Mouse (Mus musculus) heart, embryonic 11.5 days (tissue): ENCODE data around the gene Tex19.1. TPM values are rescaled to one million over a fixed set of nuclear protein-coding genes. Genes with fewer than 3 reads are reported as not detected.

Source experiments
- ATAC-seq: fragments of 200-750 bp; cut with Nextera tagmentation; replicated peaks from 2 replicates; pipeline ENCODE4 v1.8.0; 2017; ENCODE audit warnings: moderate library complexity; ENCODE audit not compliant: insufficient number of reproducible peaks, low FRiP score, low TSS enrichment
- H3K27ac ChIP-seq: fragments of 300-500 bp; sonication (generic); 2 replicates; pipeline ENCODE4 v1.5.1; 2014; ENCODE audit warnings: mild to moderate bottlenecking, low read depth, low read length
- H3K27me3 ChIP-seq: fragments of 300-500 bp; sonication (generic); 2 replicates; pipeline ENCODE4 v1.6.1; 2014; ENCODE audit warnings: mild to moderate bottlenecking, low read length, mixed read lengths; ENCODE audit not compliant: control insufficient read depth, insufficient read depth
- H3K36me3 ChIP-seq: fragments of 300-500 bp; sonication (generic); 2 replicates; pipeline ENCODE4 v1.6.1; 2014; ENCODE audit warnings: mild to moderate bottlenecking, low read length, moderate library complexity, mixed read lengths; ENCODE audit not compliant: control insufficient read depth, insufficient read depth
- H3K4me1 ChIP-seq: fragments of 300-500 bp; sonication (generic); 2 replicates; pipeline ENCODE4 v1.6.1; 2014; ENCODE audit warnings: low read length; ENCODE audit not compliant: control insufficient read depth, insufficient read depth
- H3K4me2 ChIP-seq: fragments of 300-500 bp; sonication (generic); 2 replicates; pipeline ENCODE4 v1.6.1; 2014; ENCODE audit warnings: mild to moderate bottlenecking, moderate library complexity
- H3K4me3 ChIP-seq: fragments of 300-500 bp; sonication (generic); 2 replicates; pipeline ENCODE4 v1.5.1; 2014; ENCODE audit warnings: low read depth, low read length
- H3K9ac ChIP-seq: fragments of 300-500 bp; sonication (generic); 2 replicates; pipeline ENCODE4 v1.6.1; 2014; ENCODE audit warnings: mild to moderate bottlenecking, low read depth, low read length, moderate library complexity
- H3K9me3 ChIP-seq: fragments of 300-500 bp; sonication (generic); replicated peaks from 2 replicates; pipeline ENCODE4 v1.6.1; 2016; ENCODE audit warnings: low read length; ENCODE audit not compliant: control insufficient read depth
- WGBS: fragments of 180-500 bp; shearing (Covaris S2); extraction: QIAGEN DNeasy Blood & Tissue Kit; methylation state at CpG from one replicate; pipeline ENCODE4 v1.1.7; 2014; ENCODE audit not compliant: insufficient replicate concordance; 5-methylcytosine and 5-hydroxymethylcytosine counted together
- polyA plus RNA-seq: library from polyadenylated mRNA; unstranded; fragments of >200 nt; fragmentation: Nextera tagmentation; extraction: Ambion mirVana; gene quantifications from 2 replicates; pipeline ENCODE4 v1.2.1, GENCODE M21; 2014

Gene Tex19.1
- polyA plus RNA-seq, 1 experiment from 2014 or later = 0.14 TPM

GRCm38 (mm10) chr11:121112091-121112775 lies 33.7 kb upstream of the Tex19.1 start:
- H3K4me2 ChIP-seq = no peak overlapping the region
- H3K4me3 ChIP-seq = no peak overlapping the region
- no peak for ATAC-seq
- H3K27ac ChIP-seq = no peak overlapping the region
- H3K27me3 ChIP-seq = peaks cover 8% of the 10 kb centered on the region; the same call in 1 of the 2 replicates
- H3K9ac ChIP-seq = no peak overlapping the region
- no peaks in the 10 kb centered on the region for H3K9me3 ChIP-seq
- no peaks in the 10 kb centered on the region for H3K36me3 ChIP-seq
- peaks cover 22% of the 10 kb centered on the region for H3K4me1 ChIP-seq
- WGBS = 68% methylated on average over 5 of the region's 5 CpGs

- no peak for ATAC-seq
- H3K27ac ChIP-seq = no peak overlapping the region
- 89% methylated on average over 18 of the region's 18 CpGs for WGBS
- H3K4me1 ChIP-seq = peaks cover 13% of the 10 kb centered on the region
- no peaks in the 10 kb centered on the region; the same call in 1 of the 2 replicates for H3K27me3 ChIP-seq
- no peaks in the 10 kb centered on the region for H3K9me3 ChIP-seq
- H3K9ac ChIP-seq = no peak overlapping the region
- H3K36me3 ChIP-seq = no peaks in the 10 kb centered on the region
- H3K4me3 ChIP-seq = no peak overlapping the region
- no peak overlapping the region for H3K4me2 ChIP-seq
Observed at GRCm38 (mm10) chr11:121118106-121118505, 27.8 kb upstream of the Tex19.1 start.

GRCm38 (mm10) chr11:121118577-121118976 lies 27.4 kb upstream of the Tex19.1 start, which contains the start of gene Tex19.2:
Gene Tex19.2 (minus strand): TSS chr11:121118677.
- peaks cover 13% of the 10 kb centered on the region for H3K4me1 ChIP-seq
- H3K4me2 ChIP-seq = no peak within 1 kb of the TSS
- no peaks in the 10 kb centered on the region for H3K36me3 ChIP-seq
- H3K27me3 ChIP-seq = no peaks in the 10 kb centered on the region; the same call in 1 of the 2 replicates
- 85% methylated on average over 3 of the region's 3 CpGs for WGBS
- H3K27ac ChIP-seq = no peak within 1 kb of the TSS
- H3K4me3 ChIP-seq = no peak within 1 kb of the TSS
- no peak for ATAC-seq
- no peaks in the 10 kb centered on the region for H3K9me3 ChIP-seq
- no peak within 1 kb of the TSS for H3K9ac ChIP-seq

- H3K9me3 ChIP-seq = no peaks in the 10 kb centered on the region
- no peak overlapping the region for H3K9ac ChIP-seq
- peaks cover 17% of the 10 kb centered on the region for H3K4me1 ChIP-seq
- H3K4me3 ChIP-seq = no peak overlapping the region
- H3K4me2 ChIP-seq = no peak overlapping the region
- no peak for ATAC-seq
- H3K27me3 ChIP-seq = no peaks in the 10 kb centered on the region; the same call in 1 of the 2 replicates
- 64% methylated on average over 3 of the region's 3 CpGs for WGBS
- 0 out of 2 replicates have a peak overlapping the region, but pooled peaks have one; percentile 41 for H3K27ac ChIP-seq
- H3K36me3 ChIP-seq = no peaks in the 10 kb centered on the region
Observed at GRCm38 (mm10) chr11:121121151-121121550, 24.8 kb upstream of the Tex19.1 start.

GRCm38 (mm10) chr11:121122024-121122670 lies 23.8 kb upstream of the Tex19.1 start:
- H3K4me2 ChIP-seq = no peak overlapping the region
- H3K4me1 ChIP-seq = peaks cover 18% of the 10 kb centered on the region
- no peak overlapping the region for H3K4me3 ChIP-seq
- ATAC-seq = no peak
- H3K9ac ChIP-seq = 0 out of 2 replicates have a peak overlapping the region, but pooled peaks have one; percentile 10
- WGBS = 15% methylated on average over 2 of the region's 2 CpGs
- H3K9me3 ChIP-seq = no peaks in the 10 kb centered on the region
- H3K36me3 ChIP-seq = no peaks in the 10 kb centered on the region
- peak overlapping the region; percentile 41; the same call in 1 of the 2 replicates for H3K27ac ChIP-seq
- H3K27me3 ChIP-seq = no peaks in the 10 kb centered on the region

GRCm38 (mm10) chr11:121123438-121123837 lies 22.5 kb upstream of the Tex19.1 start:
- Histone ChIP-seq H3K36me3 (no peaks in the 10 kb centered on the region), H3K4me3 (no peak overlapping the region), H3K9me3 (no peaks in the 10 kb centered on the region), H3K4me1 (peaks cover 18% of the 10 kb centered on the region), H3K9ac (no peak overlapping the region), H3K4me2 (no peak overlapping the region), H3K27me3 (no peaks in the 10 kb centered on the region), H3K27ac (no peak overlapping the region)
- WGBS = 83% methylated on average over 4 of the region's 4 CpGs
- no peak for ATAC-seq

GRCm38 (mm10) chr11:121125522-121126172 lies 20.3 kb upstream of the Tex19.1 start:
- no peak for ATAC-seq
- no peak overlapping the region for H3K9ac ChIP-seq
- 46% methylated on average over 3 of the region's 3 CpGs for WGBS
- H3K27me3 ChIP-seq = no peaks in the 10 kb centered on the region
- H3K27ac ChIP-seq = no peak overlapping the region
- H3K36me3 ChIP-seq = no peaks in the 10 kb centered on the region
- no peak overlapping the region for H3K4me3 ChIP-seq
- no peak overlapping the region for H3K4me2 ChIP-seq
- H3K9me3 ChIP-seq = no peaks in the 10 kb centered on the region
- H3K4me1 ChIP-seq = peaks cover 18% of the 10 kb centered on the region

- H3K27ac ChIP-seq = no peak overlapping the region
- no peaks in the 10 kb centered on the region for H3K36me3 ChIP-seq
- H3K4me2 ChIP-seq = no peak overlapping the region
- peaks cover 15% of the 10 kb centered on the region for H3K4me1 ChIP-seq
- 84% methylated on average over 1 of the region's 1 CpGs for WGBS
- H3K9me3 ChIP-seq = no peaks in the 10 kb centered on the region
- no peak overlapping the region for H3K4me3 ChIP-seq
- ATAC-seq = no peak
- no peak overlapping the region for H3K9ac ChIP-seq
- no peaks in the 10 kb centered on the region for H3K27me3 ChIP-seq
Observed at GRCm38 (mm10) chr11:121126395-121126794, 19.5 kb upstream of the Tex19.1 start.
